Mouse (Mus musculus): ENCODE data around the gene Mxra8. TPM values are rescaled to one million over a fixed set of nuclear protein-coding genes. Genes with fewer than 3 reads are reported as not detected.

Gene Mxra8
- 109 and 120 TPM in 2 replicates for polyA plus RNA-seq (2015; fragmentation: Nextera tagmentation; extraction: Ambion mirVana)

GRCm38 (mm10) chr4:155839483-155839910 lies at the start of gene Mxra8:
Mxra8 (plus strand) TSS chr4:155839680.

GRCm38 (mm10) chr4:155790021-155790489 lies 49.4 kb upstream of the Mxra8 start, which contains the start of gene Ankrd65:
Ankrd65 (plus strand) TSS chr4:155790439.

GRCm38 (mm10) chr4:155802741-155803339 lies 36.6 kb upstream of the Mxra8 start, which contains the start of gene Mrpl20:
Mrpl20 (plus strand) TSS chr4:155802878.

GRCm38 (mm10) chr4:155811929-155812664 lies 27.4 kb upstream of the Mxra8 start, which contains the start of gene Ccnl2:
Ccnl2 (plus strand) TSS chr4:155812489.

GRCm38 (mm10) chr4:155831205-155831766 lies 8.2 kb upstream of the Mxra8 start, which contains the start of gene Aurkaip1:
Aurkaip1 (plus strand) TSS chr4:155831272.

GRCm38 (mm10) chr4:155846871-155847578 lies 7.5 kb downstream of the Mxra8 start, which contains the start of gene Dvl1:
Dvl1 (plus strand) TSS chr4:155847402.

GRCm38 (mm10) chr4:155863001-155863400 lies 23.5 kb downstream of the Mxra8 start, which contains the start of gene Tas1r3:
Tas1r3 (minus strand) TSS chr4:155863362.

GRCm38 (mm10) chr4:155869317-155870033 lies 30.0 kb downstream of the Mxra8 start, which contains the start of the genes Cptp and Ints11:
Cptp (minus strand) TSS chr4:155869440.
Ints11 (plus strand) TSS chr4:155869546.

GRCm38 (mm10) chr4:155891551-155892001 lies 52.1 kb downstream of the Mxra8 start, which contains the start of the genes Pusl1 and Acap3:
Pusl1 (minus strand) TSS chr4:155891781.
Acap3 (plus strand) TSS chr4:155891822.

Small RNA genes lying within 50 kb of the gene (microRNA-seq; reads per million reads assigned to microRNA genes)
- gene Gm27743: 0 reads per million in 2 experiments

Other genes with a start within 250 kb of the Mxra8 start
- gene Slc35e2, start 238.3 kb upstream of the Mxra8 start, polyA plus RNA-seq (2015; fragmentation: Nextera tagmentation; extraction: Ambion mirVana): 3.5 and 3.7 TPM in 2 replicates
- 39.1 and 44.5 TPM in 2 replicates for gene Cdk11b, start 214.8 kb upstream of the Mxra8 start, polyA plus RNA-seq (2015; fragmentation: Nextera tagmentation; extraction: Ambion mirVana)
- not detected in 2 replicates for gene Gm10563, start 194.3 kb upstream of the Mxra8 start, polyA plus RNA-seq (2015; fragmentation: Nextera tagmentation; extraction: Ambion mirVana)
- gene Mmp23, start 186.3 kb upstream of the Mxra8 start, polyA plus RNA-seq (2015; fragmentation: Nextera tagmentation; extraction: Ambion mirVana): 38.5 and 62.9 TPM in 2 replicates
- 13.3 and 14.7 TPM in 2 replicates for gene Mib2, start 170.5 kb upstream of the Mxra8 start, polyA plus RNA-seq (2015; fragmentation: Nextera tagmentation; extraction: Ambion mirVana)
- 4.6 and 6.1 TPM in 2 replicates for gene Fndc10, start 145.3 kb upstream of the Mxra8 start, polyA plus RNA-seq (2015; fragmentation: Nextera tagmentation; extraction: Ambion mirVana)
- 90.9 and 95.8 TPM in 2 replicates for gene Ssu72, start 134.9 kb upstream of the Mxra8 start, polyA plus RNA-seq (2015; fragmentation: Nextera tagmentation; extraction: Ambion mirVana)
- gene Tmem240, start 104.9 kb upstream of the Mxra8 start, polyA plus RNA-seq (2015; fragmentation: Nextera tagmentation; extraction: Ambion mirVana): 0.28 and 0.58 TPM in 2 replicates
- gene Atad3a, start 78.6 kb upstream of the Mxra8 start, polyA plus RNA-seq (2015; fragmentation: Nextera tagmentation; extraction: Ambion mirVana): 56.3 and 59.2 TPM in 2 replicates
- 20.3 and 22.5 TPM in 2 replicates for gene Vwa1, start 65.0 kb upstream of the Mxra8 start, polyA plus RNA-seq (2015; fragmentation: Nextera tagmentation; extraction: Ambion mirVana)
- 1.4 and 1.5 TPM in 2 replicates for gene Tmem88b, start 53.8 kb upstream of the Mxra8 start, polyA plus RNA-seq (2015; fragmentation: Nextera tagmentation; extraction: Ambion mirVana)
- gene Ankrd65, start 49.2 kb upstream of the Mxra8 start, polyA plus RNA-seq (2015; fragmentation: Nextera tagmentation; extraction: Ambion mirVana): 0.13 and 0.15 TPM in 2 replicates
- gene Mrpl20, start 36.8 kb upstream of the Mxra8 start, polyA plus RNA-seq (2015; fragmentation: Nextera tagmentation; extraction: Ambion mirVana): 172 and 176 TPM in 2 replicates
- gene Ccnl2, start 27.2 kb upstream of the Mxra8 start, polyA plus RNA-seq (2015; fragmentation: Nextera tagmentation; extraction: Ambion mirVana): 89.3 and 91.0 TPM in 2 replicates
- 131 and 148 TPM in 2 replicates for gene Aurkaip1, start 8.4 kb upstream of the Mxra8 start, polyA plus RNA-seq (2015; fragmentation: Nextera tagmentation; extraction: Ambion mirVana)
- gene Dvl1, start 7.7 kb downstream of the Mxra8 start, polyA plus RNA-seq (2015; fragmentation: Nextera tagmentation; extraction: Ambion mirVana): 13.5 and 16.4 TPM in 2 replicates
- gene Tas1r3, start 23.7 kb downstream of the Mxra8 start, polyA plus RNA-seq (2015; fragmentation: Nextera tagmentation; extraction: Ambion mirVana): 0.16 and 0.21 TPM in 2 replicates
- 8.0 and 8.1 TPM in 2 replicates for gene Cptp, start 29.8 kb downstream of the Mxra8 start, polyA plus RNA-seq (2015; fragmentation: Nextera tagmentation; extraction: Ambion mirVana)
- 23.9 and 26.2 TPM in 2 replicates for gene Ints11, start 29.9 kb downstream of the Mxra8 start, polyA plus RNA-seq (2015; fragmentation: Nextera tagmentation; extraction: Ambion mirVana)
- gene Pusl1, start 52.1 kb downstream of the Mxra8 start, polyA plus RNA-seq (2015; fragmentation: Nextera tagmentation; extraction: Ambion mirVana): 24.9 and 28.0 TPM in 2 replicates
- 9.6 and 9.8 TPM in 2 replicates for gene Acap3, start 52.1 kb downstream of the Mxra8 start, polyA plus RNA-seq (2015; fragmentation: Nextera tagmentation; extraction: Ambion mirVana)
- gene Ube2j2, start 104.2 kb downstream of the Mxra8 start, polyA plus RNA-seq (2015; fragmentation: Nextera tagmentation; extraction: Ambion mirVana): 65.7 and 69.6 TPM in 2 replicates
- gene C1qtnf12, start 122.6 kb downstream of the Mxra8 start, polyA plus RNA-seq (2015; fragmentation: Nextera tagmentation; extraction: Ambion mirVana): 22.7 and 51.1 TPM in 2 replicates
- gene B3galt6, start 153.0 kb downstream of the Mxra8 start, polyA plus RNA-seq (2015; fragmentation: Nextera tagmentation; extraction: Ambion mirVana): 8.4 and 8.5 TPM in 2 replicates
- gene Sdf4, start 153.2 kb downstream of the Mxra8 start, polyA plus RNA-seq (2015; fragmentation: Nextera tagmentation; extraction: Ambion mirVana): 85.8 and 116 TPM in 2 replicates
- 0.23 and 0.38 TPM in 2 replicates for gene Tnfrsf4, start 174.2 kb downstream of the Mxra8 start, polyA plus RNA-seq (2015; fragmentation: Nextera tagmentation; extraction: Ambion mirVana)
- gene Tnfrsf18, start 186.5 kb downstream of the Mxra8 start, polyA plus RNA-seq (2015; fragmentation: Nextera tagmentation; extraction: Ambion mirVana): 1.0 and 1.3 TPM in 2 replicates
- not detected in 2 replicates for gene Ttll10, start 219.7 kb downstream of the Mxra8 start, polyA plus RNA-seq (2015; fragmentation: Nextera tagmentation; extraction: Ambion mirVana)

Data from skeletal muscle tissue, postnatal 0 days (tissue).